Mouse (Mus musculus): ENCODE data around the gene Rhoa. TPM values are rescaled to one million over a fixed set of nuclear protein-coding genes. Genes with fewer than 3 reads are reported as not detected.

The Rhoa gene
- 59.7 and 90.1 TPM in 2 replicates for polyA plus RNA-seq (2012; rRNA removed)

DNA sequence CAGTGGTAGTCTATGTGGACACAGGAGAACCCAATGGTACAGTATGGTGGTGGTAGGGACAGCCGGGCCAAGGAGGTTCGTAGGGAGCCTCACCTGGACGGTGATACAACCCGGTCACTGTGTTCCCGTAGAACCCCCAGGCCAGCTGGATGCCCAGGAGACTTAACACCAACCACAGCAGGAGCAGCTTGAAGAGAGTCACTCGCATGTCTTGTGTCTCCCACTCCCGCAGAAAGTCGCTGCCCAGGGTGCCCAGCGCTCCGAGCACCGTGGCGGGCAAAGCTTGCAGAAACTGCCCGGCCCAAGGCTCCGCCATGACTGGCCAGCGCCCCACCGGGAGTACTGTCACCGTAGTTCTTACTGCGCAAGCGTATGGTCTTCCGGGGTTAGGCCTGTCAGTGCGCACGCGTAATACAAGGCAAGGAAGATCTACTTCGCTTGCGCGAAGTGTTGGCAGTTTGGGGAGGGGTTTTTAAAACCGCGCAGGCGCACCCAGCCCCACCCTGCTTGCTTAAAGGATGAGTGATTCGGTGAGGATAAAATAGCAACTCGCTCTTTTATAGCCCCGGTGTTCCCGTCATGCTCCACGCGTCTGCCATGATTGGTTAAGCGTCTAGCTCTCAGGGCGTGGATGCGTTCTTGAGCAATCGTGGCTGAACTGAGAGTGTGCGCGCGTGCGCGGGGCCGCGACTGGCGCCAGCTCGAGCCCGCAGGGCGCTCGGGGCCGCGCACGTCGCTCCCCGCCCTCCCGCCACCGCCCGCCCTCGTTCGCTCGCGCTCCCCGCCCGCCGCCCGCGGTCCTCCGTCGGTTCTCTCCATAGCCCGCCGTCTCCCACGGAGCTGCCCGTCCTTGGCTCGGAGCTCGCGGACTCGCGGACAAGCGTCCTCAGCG lies at the start of gene Rhoa, which contains the start of gene Tcta:
Rhoa (plus strand) TSS at position 501 of the 892 bp plus-strand sequence.
Tcta (minus strand) TSS at position 532 of the 892 bp plus-strand sequence.

DNA sequence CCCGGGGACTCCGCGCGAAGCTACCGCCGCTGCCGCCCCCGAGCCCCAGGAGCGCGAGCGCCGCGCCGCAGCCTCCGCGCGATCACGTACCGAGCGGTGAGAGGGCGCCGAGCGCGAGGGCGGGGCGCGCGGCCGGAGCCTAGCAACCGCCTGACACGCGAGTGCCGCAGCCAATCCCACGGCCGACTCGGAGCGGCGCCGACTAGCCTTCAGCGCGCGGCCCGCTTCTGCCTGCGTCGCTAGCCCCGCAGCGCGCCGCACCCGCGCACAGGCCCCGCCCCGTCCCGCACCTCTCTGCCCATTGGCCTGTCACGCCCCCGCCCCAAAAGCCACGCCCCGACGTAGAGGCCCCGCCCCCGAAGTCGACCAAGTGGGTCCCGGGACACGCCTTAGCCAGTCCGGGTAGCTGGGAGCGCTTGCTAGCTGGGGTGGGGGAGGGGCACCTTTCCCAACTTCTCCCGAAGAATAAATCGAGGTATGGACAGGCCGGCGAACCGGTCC lies 42.2 kb upstream of the Rhoa start, which contains the start of gene Dag1:
Dag1 (minus strand) TSS at position 269 of the 501 bp plus-strand sequence.

DNA sequence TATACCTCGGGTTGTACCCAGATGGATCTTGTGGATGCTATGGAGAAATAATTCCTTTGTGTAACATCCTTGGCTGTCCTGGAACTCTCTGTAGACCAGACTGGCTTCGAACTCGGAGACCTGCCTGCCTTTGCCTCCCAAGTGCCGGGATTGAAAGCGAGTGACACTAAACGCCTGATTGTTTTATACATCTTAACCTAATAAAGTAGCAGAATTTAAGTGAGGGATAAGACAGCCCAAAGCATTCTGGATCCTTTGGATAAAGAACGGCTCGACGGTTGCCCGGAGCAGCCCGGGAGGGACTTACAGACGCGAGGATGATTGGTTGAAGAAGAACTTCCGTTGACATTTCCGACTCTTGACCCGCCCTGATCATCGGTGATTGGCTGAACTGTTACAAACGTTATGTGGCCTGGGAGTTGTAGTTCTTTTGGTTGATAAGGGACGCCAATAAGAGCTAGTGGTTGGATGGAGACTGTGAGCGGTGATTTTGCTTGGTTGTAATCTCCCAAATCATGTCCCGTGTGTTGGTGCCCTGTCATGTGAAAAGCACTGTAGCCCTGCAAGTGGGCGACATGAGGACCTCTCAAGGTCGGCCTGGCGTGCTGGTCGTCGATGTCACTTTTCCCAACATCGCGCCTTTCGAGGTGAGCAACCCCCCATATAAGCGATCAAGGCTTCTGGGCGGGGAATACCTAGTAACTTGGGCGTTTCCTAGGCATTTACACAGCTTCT lies 15.7 kb upstream of the Rhoa start, which contains the start of gene Nicn1:
Nicn1 (plus strand) TSS at position 414 of the 735 bp plus-strand sequence.

DNA sequence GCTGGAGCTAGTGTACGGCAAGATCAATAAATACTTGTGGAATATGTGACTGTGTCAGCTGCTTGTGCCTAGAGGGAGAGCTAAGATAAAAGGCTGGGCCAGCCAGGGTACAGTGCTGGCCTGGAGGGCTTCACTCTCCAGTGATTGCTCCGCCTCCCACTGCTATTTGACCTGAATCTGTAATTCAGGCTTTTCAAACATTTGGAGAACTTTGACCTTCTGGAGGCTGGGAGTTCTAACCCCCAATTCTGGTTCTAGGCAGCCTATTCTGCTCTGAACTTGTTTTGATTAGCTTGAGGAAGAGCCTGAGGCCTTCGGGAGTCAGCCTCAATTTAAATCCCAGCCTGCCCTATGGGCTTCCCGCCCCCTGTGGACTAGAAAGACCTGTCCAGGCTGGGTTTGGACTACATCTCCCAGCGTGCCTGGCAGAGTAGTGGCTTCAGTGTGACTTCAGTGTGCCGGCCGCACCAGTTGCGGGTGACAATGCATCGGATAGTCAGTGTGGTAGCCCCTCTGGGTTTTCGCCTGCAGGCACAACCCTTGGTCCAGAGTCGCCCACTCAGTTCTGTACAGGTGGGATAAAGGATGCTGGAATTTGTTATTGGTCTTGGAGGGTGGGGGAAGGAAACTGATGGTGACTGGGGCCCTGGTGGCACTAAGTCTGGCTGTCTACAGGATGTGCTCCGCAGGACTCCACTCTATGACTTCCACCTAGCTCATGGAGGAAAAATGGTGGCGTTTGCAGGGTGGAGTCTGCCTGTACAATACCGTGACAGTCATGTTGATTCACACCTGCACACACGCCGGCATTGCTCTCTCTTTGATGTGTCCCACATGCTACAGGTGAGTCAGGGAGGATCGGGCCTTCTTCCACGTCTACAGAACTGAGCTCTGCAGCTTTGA lies 9.2 kb upstream of the Rhoa start, which contains the start of gene Amt:
Amt (plus strand) TSS at position 401 of the 903 bp plus-strand sequence.

DNA sequence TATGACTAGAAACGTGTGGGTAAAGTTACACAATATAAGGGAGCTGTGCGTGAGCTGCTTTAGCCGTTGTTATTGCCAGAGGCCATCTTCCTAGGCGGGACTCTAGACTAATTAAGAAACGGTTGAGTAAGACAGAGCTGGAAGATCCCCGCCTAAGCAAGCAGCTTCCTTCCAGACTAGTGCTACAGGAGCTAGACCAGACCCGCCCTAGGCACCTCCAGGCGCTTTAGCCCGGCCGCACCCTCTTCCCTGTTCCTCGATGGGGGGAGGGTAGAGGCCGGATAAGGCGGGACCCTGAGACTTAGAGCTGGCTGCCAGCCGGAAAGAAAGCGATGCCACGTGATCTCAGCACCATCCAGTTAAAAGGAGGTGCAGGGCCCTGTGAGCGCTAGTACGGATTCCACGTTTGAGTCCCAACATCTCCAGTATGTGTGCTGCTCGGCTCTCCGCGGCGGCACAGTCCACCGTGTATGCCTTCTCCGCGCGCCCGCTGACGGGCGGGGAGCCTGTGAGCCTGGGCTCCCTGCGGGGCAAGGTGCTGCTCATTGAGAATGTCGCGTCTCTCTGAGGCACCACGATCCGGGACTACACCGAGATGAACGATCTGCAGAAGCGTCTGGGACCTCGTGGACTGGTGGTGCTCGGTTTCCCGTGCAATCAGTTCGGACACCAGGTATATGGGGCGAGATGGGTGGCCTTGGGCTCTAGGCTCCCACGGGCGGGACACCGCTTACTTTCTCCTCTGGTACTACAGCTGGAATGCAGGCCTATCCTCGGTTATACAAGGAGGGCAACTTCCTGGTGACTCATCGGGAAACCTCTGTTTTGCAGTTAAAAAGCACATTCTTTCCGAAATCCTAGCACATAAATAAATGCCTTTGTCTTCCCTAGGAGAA lies 33.2 kb downstream of the Rhoa start, which contains the start of gene Gpx1:
Gpx1 (plus strand) TSS at position 18 of the 896 bp plus-strand sequence.

DNA sequence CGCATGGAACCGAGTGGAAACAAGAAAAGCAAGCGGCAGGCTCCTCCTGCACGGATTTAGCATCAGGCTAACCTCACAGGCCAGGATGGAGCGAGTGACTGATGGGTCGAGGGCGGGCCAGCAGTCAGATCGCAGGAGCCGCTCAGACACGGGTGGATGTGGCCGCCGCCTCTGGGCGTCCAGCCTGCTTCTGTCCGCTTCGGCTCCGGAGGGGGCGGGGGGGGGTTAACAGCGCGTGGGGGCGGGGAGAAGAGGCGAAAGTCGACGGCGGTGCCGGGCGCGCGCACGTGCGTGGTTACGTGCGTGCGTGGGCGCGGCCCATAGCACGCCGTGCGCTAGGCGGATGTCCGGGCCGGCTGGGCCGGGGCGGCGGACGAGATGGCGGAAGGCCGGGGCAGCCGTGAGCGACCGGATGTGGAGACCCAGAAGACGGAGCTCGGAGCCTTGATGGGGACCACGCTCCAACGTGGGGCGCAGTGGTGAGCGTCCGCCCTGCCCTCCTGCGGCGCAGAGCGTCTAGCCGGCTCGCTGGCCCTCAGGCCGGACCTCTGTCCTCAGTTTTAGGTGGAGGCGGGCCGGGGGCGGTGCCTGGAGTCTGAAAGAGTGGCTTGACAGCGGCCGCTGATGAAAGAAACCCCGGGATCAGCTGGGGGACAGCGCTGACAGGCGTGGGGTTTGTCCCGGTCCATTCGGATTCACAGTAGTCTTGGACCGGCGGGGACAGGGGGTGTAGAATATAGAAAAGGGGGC lies 41.8 kb downstream of the Rhoa start, which contains the start of gene Usp4:
Usp4 (plus strand) TSS at position 314 of the 750 bp plus-strand sequence.

Other genes starting within 250 kb of the Rhoa start
- gene Mst1, start 225.7 kb upstream of the Rhoa start, polyA plus RNA-seq (2012; rRNA removed): 1.8 and 2.7 TPM in 2 replicates
- gene Rnf123, start 222.8 kb upstream of the Rhoa start, polyA plus RNA-seq (2012; rRNA removed): 37.7 and 49.7 TPM in 2 replicates
- 65.0 and 72.5 TPM in 2 replicates for gene Apeh, start 211.5 kb upstream of the Rhoa start, polyA plus RNA-seq (2012; rRNA removed)
- 0.91 and 0.92 TPM in 2 replicates for gene Bsn, start 115.7 kb upstream of the Rhoa start, polyA plus RNA-seq (2012; rRNA removed)
- 28.8 and 36.6 TPM in 2 replicates for gene Dag1, start 42.2 kb upstream of the Rhoa start, polyA plus RNA-seq (2012; rRNA removed)
- gene Nicn1, start 15.7 kb upstream of the Rhoa start, polyA plus RNA-seq (2012; rRNA removed): 6.8 and 6.9 TPM in 2 replicates
- gene Amt, start 9.3 kb upstream of the Rhoa start, polyA plus RNA-seq (2012; rRNA removed): 3.2 TPM in 2 replicates
- 28.8 and 29.1 TPM in 2 replicates for gene Tcta, start within 50 bp of the Rhoa start, polyA plus RNA-seq (2012; rRNA removed)
- gene Gpx1, start 32.8 kb downstream of the Rhoa start, polyA plus RNA-seq (2012; rRNA removed): 883 and 1,488 TPM in 2 replicates
- 30.4 and 31.9 TPM in 2 replicates for gene Usp4, start 41.7 kb downstream of the Rhoa start, polyA plus RNA-seq (2012; rRNA removed)
- 0.24 TPM in 1 of 2 replicates, not detected in the other for gene 1700102P08Rik, start 86.7 kb downstream of the Rhoa start, polyA plus RNA-seq (2012; rRNA removed)
- gene Ccdc36, start 122.4 kb downstream of the Rhoa start, polyA plus RNA-seq (2012; rRNA removed): not detected in 2 replicates
- not detected in 2 replicates for gene BC048562, start 130.4 kb downstream of the Rhoa start, polyA plus RNA-seq (2012; rRNA removed)
- 9.5 and 10.1 TPM in 2 replicates for gene Ccdc71, start 154.4 kb downstream of the Rhoa start, polyA plus RNA-seq (2012; rRNA removed)
- gene Klhdc8b, start 155.5 kb downstream of the Rhoa start, polyA plus RNA-seq (2012; rRNA removed): 35.5 and 42.0 TPM in 2 replicates
- gene Lamb2, start 173.6 kb downstream of the Rhoa start, polyA plus RNA-seq (2012; rRNA removed): 38.1 and 42.5 TPM in 2 replicates
- 45.4 and 45.6 TPM in 2 replicates for gene Usp19, start 184.5 kb downstream of the Rhoa start, polyA plus RNA-seq (2012; rRNA removed)
- 95.3 and 101 TPM in 2 replicates for gene Qars, start 201.6 kb downstream of the Rhoa start, polyA plus RNA-seq (2012; rRNA removed)
- gene Qrich1, start 210.7 kb downstream of the Rhoa start, polyA plus RNA-seq (2012; rRNA removed): 28.5 and 33.1 TPM in 2 replicates